In the genomic region with DNA sequence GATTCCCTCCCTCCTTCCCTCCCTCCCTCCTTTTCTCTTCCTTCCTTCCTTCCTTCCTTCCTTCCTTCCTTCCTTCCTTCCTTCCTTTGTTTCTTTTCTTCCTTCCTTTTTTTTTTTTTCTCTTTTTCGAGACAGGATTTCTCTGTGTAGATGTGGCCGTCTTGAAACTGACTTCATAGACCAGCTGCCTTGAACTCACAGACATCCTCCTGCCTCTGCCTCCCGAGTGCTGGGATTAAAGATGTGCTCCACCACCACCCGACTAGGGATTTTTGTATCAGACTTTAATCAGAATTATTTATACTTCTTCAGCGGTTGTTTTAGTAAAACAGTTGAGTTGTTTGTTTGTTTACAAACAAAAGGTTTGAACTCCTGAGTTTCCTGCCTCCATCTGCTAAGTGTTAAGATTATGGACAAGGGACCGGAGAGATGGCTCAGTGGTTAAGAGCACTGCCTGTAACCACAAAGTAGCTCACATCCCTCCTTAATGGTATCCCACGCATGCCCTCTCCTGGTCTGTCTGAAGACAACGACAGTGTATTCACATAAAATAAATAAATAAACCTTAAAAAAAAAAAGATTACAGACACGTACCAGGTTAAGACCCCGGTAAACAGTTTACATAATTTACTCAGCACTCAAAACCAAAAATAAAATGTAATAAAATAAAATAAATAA, we compare ENCODE assay signal across 8 mouse cellular contexts. TPM values are rescaled to one million over a fixed set of nuclear protein-coding genes. Genes with fewer than 3 reads are reported as not detected.
DNase-seq lines count a peak whose midpoint lies in the region; ATAC-seq and TF ChIP-seq lines count a peak whose summit lies in the region.

No protein-coding gene starts in this region.

- H3K27me3 ChIP-seq in forebrain, embryonic 13.5 days: peaks cover 6% of the 10 kb centered on the region; the same call in 1 of the 2 replicates
- H3K27me3 ChIP-seq in kidney, postnatal 0 days (ENCODE audit: insufficient read depth, low read length): no peaks in the 10 kb centered on the region
- H3K27me3 ChIP-seq in midbrain, embryonic 13.5 days: peaks cover 7% of the 10 kb centered on the region; the same call in 1 of the 2 replicates

- peaks cover 20% of the 10 kb centered on the region for H3K4me1 ChIP-seq in forebrain, embryonic 13.5 days
- H3K4me1 ChIP-seq in kidney, postnatal 0 days (replicated peaks; ENCODE audit: insufficient read depth, low read length): peaks cover 7% of the 10 kb centered on the region; the same call in 1 of the 2 replicates
- H3K4me1 ChIP-seq in midbrain, embryonic 13.5 days (replicated peaks): peaks cover 24% of the 10 kb centered on the region

- DNase-seq in gastrocnemius, adult 2 months: peak; percentile 44
- DNase-seq in gastrocnemius, postnatal 25 days: no peak
- DNase-seq in R1 (ENCODE audit: low read depth, low spot score): peak; percentile 53
- DNase-seq in kidney, postnatal 0 days (ENCODE audit: low spot score): peak; percentile 19
- no peak for DNase-seq in ovary, postnatal 10 days (ENCODE audit: low spot score)
- DNase-seq in urinary bladder, postnatal 4 days (ENCODE audit: low spot score in 2 of 2): no peak

- H3K9ac ChIP-seq in forebrain, embryonic 13.5 days: no peak overlapping the region
- no peak overlapping the region for H3K9ac ChIP-seq in kidney, postnatal 0 days (ENCODE audit: low read depth, low read length)
- H3K9ac ChIP-seq in midbrain, embryonic 13.5 days (replicated peaks): no peak overlapping the region

- peak overlapping the region; percentile 80 for H3K4me3 ChIP-seq in gastrocnemius, adult 2 months
- H3K4me3 ChIP-seq in forebrain, embryonic 13.5 days: peak overlapping the region; percentile 96
- H3K4me3 ChIP-seq in kidney, postnatal 0 days (replicated peaks; ENCODE audit: low read depth, low read length): peak overlapping the region; percentile 86; the same call in 1 of the 2 replicates
- H3K4me3 ChIP-seq in midbrain, embryonic 13.5 days (replicated peaks): peak overlapping the region; percentile 96

- H3K27ac ChIP-seq in gastrocnemius, adult 2 months: peak overlapping the region; percentile 95
- no peak overlapping the region; the same call in 1 of the 2 replicates for H3K27ac ChIP-seq in forebrain, embryonic 13.5 days
- peak overlapping the region; percentile 64 for H3K27ac ChIP-seq in kidney, postnatal 0 days
- H3K27ac ChIP-seq in midbrain, embryonic 13.5 days: peak overlapping the region; percentile 60

- peak overlapping the region; percentile 84 for H3K4me2 ChIP-seq in forebrain, embryonic 13.5 days
- H3K4me2 ChIP-seq in kidney, postnatal 0 days (ENCODE audit: low read length): peak overlapping the region; percentile 35
- peak overlapping the region; percentile 40 for H3K4me2 ChIP-seq in midbrain, embryonic 13.5 days (replicated peaks)

- peak; percentile 48 for TF ChIP-seq CTCF in gastrocnemius, adult 2 months (IDR thresholded peaks at IDR 0.05)
- peak; percentile 18; the same call in 1 of the 2 replicates for TF ChIP-seq CTCF in kidney, postnatal 0 days (IDR thresholded peaks at IDR 0.05; ENCODE audit: low read depth)

- H3K36me3 ChIP-seq in forebrain, embryonic 13.5 days (ENCODE audit: poor library complexity, severe bottlenecking): peaks cover 13% of the 10 kb centered on the region
- H3K36me3 ChIP-seq in kidney, postnatal 0 days (ENCODE audit: insufficient read depth, low read length): peaks cover 7% of the 10 kb centered on the region; the same call in 1 of the 2 replicates
- peaks cover 13% of the 10 kb centered on the region for H3K36me3 ChIP-seq in midbrain, embryonic 13.5 days

- intact Hi-C loops in gastrocnemius, adult 2 months (cut with DNase I): loop anchor here (5.0 to 10.0 kb wide), 2 partner anchors 228 to 286 kb away; no protein-coding TSS in a partner anchor

- ATAC-seq in forebrain, embryonic 13.5 days: peak; percentile 50
- 0 out of 2 replicates have a peak, but pooled peaks have one; percentile 34 for ATAC-seq in kidney, postnatal 0 days (replicated peaks; ENCODE audit: low FRiP score, low read depth)
- ATAC-seq in midbrain, embryonic 13.5 days: peak; percentile 58

- 69% methylated on average over 10 of the region's 10 CpGs for WGBS in forebrain, embryonic 13.5 days
- WGBS in kidney, postnatal 0 days: 63% methylated on average over 10 of the region's 10 CpGs
- WGBS in midbrain, embryonic 13.5 days: 71% methylated on average over 10 of the region's 10 CpGs

- H3K9me3 ChIP-seq in forebrain, embryonic 13.5 days (replicated peaks): no peaks in the 10 kb centered on the region
- H3K9me3 ChIP-seq in kidney, postnatal 0 days (replicated peaks; ENCODE audit: low read length): no peaks in the 10 kb centered on the region
- no peaks in the 10 kb centered on the region for H3K9me3 ChIP-seq in midbrain, embryonic 13.5 days

RNA-seq across cellular contexts. Expression of gene Atp6v1e1, which starts 0.5 kb away (rescaled TPM):
- total RNA-seq in gastrocnemius, adult 2 months (2021): 100 to 1,000 TPM; 127 to 137 TPM
- 100 to 1,000 TPM; 114 to 127 TPM for total RNA-seq in gastrocnemius, postnatal 25 days (2021)
- 189 and 196 TPM in 2 replicates for polyA plus RNA-seq in forebrain, embryonic 13.5 days (2015; fragmentation: Nextera tagmentation; extraction: Ambion mirVana)
- polyA plus RNA-seq in kidney, postnatal 0 days (2015; fragmentation: Nextera tagmentation; extraction: Ambion mirVana): 320 and 335 TPM in 2 replicates
- polyA plus RNA-seq in midbrain, embryonic 13.5 days (2015; fragmentation: Nextera tagmentation; extraction: Ambion mirVana): 221 and 234 TPM in 2 replicates

RNA-seq across cellular contexts. Expression of gene Bcl2l13, which starts 12.9 kb away (rescaled TPM):
- total RNA-seq in gastrocnemius, adult 2 months (2021): 10 to 100 TPM; 65.3 to 74.2 TPM
- total RNA-seq in gastrocnemius, postnatal 25 days (2021): 10 to 100 TPM; 63.9 to 64.8 TPM
- polyA plus RNA-seq in forebrain, embryonic 13.5 days (2015; fragmentation: Nextera tagmentation; extraction: Ambion mirVana): 32.5 and 40.4 TPM in 2 replicates
- polyA plus RNA-seq in kidney, postnatal 0 days (2015; fragmentation: Nextera tagmentation; extraction: Ambion mirVana): 22.4 and 22.9 TPM in 2 replicates
- polyA plus RNA-seq in midbrain, embryonic 13.5 days (2015; fragmentation: Nextera tagmentation; extraction: Ambion mirVana): 32.3 and 32.5 TPM in 2 replicates

RNA-seq across cellular contexts. Expression of gene Slc25a18, which starts 49.7 kb away (rescaled TPM):
- total RNA-seq in gastrocnemius, adult 2 months (2021): under 1 TPM; 0.13 to 0.20 TPM
- under 1 TPM in 1 of 2 experiments, not detected in 1; 0.13 TPM for total RNA-seq in gastrocnemius, postnatal 25 days (2021)
- polyA plus RNA-seq in forebrain, embryonic 13.5 days (2015; fragmentation: Nextera tagmentation; extraction: Ambion mirVana): 0.83 and 0.86 TPM in 2 replicates
- polyA plus RNA-seq in kidney, postnatal 0 days (2015; fragmentation: Nextera tagmentation; extraction: Ambion mirVana): 0.11 TPM in 1 of 2 replicates, not detected in the other
- polyA plus RNA-seq in midbrain, embryonic 13.5 days (2015; fragmentation: Nextera tagmentation; extraction: Ambion mirVana): 3.8 and 4.2 TPM in 2 replicates

Comparison
In these comparisons a context has a peak if more than half of its experiments do, and no peak if none do; other contexts are left out.
1. DNase-seq: peak in gastrocnemius, adult 2 months (single experiment), R1 (single experiment) and kidney, postnatal 0 days (single experiment); none in gastrocnemius, postnatal 25 days (single experiment), ovary, postnatal 10 days (single experiment) and urinary bladder, postnatal 4 days (0 of 2).
2. Peak in every context shown above with its lines, with median percentiles within 50 percentile points of each other: H3K4me3 ChIP-seq, ATAC-seq and H3K4me2 ChIP-seq.